Mouse (Mus musculus) cerebellum, adult 2 months (tissue): ENCODE measurements around the gene Serbp1. TPM values are rescaled to one million over a fixed set of nuclear protein-coding genes. Genes with fewer than 3 reads are reported as not detected.
"Not testable (repeated sequence)": the region's sequence is repeated elsewhere in the genome, so short reads cannot be mapped to it uniquely, and the experiment has no call there.

Experiments
- DNase-seq, 2 experiments: peaks; one replicate each; pipeline ENCODE4 v3.0.0; 2021
- H3K27ac ChIP-seq: fragments of 200-500 bp; 2 replicates; pipeline ENCODE4 v1.5.1; 2012; ENCODE audit warnings: low read length, control low read depth, inconsistent platforms; ENCODE audit not compliant: insufficient read depth
- H3K27me3 ChIP-seq: fragments of 200-500 bp; 2 replicates; pipeline ENCODE4 v1.6.1; 2012; ENCODE audit warnings: inconsistent platforms, mild to moderate bottlenecking, low read length, moderate library complexity; ENCODE audit not compliant: control insufficient read depth, insufficient read depth
- H3K4me1 ChIP-seq: fragments of 200-500 bp; 2 replicates; pipeline ENCODE4 v1.6.1; 2011; ENCODE audit warnings: low read length; ENCODE audit not compliant: control insufficient read depth, insufficient read depth
- H3K4me3 ChIP-seq: fragments of 200-500 bp; replicated peaks from 2 replicates; pipeline ENCODE3; 2011; ENCODE audit warnings: mild to moderate bottlenecking, low read depth, low read length, control low read depth; ENCODE audit not compliant: insufficient read depth
- CTCF ChIP-seq: fragments of 200-500 bp; IDR thresholded peaks from 2 replicates; pipeline ENCODE4 v1.5.1; 2011; ENCODE audit warnings: low read depth, mild to moderate bottlenecking, control low read depth, low read length, moderate library complexity, borderline replicate concordance; ENCODE audit not compliant: insufficient read depth
- POLR2A ChIP-seq: fragments of 200-500 bp; IDR thresholded peaks from 2 replicates; pipeline ENCODE4 v1.6.1; 2011; ENCODE audit warnings: low read length, control low read depth, borderline replicate concordance; ENCODE audit not compliant: insufficient read depth
- WGBS: fragments of 180-500 bp; shearing (Covaris S2); methylation state at CpG from one replicate; pipeline ENCODE4 v1.1.7; 2018; 5-methylcytosine and 5-hydroxymethylcytosine counted together
- polyA plus RNA-seq: library from polyadenylated mRNA; depleted of rRNA; stranded (reverse); fragments of >200 nt; gene quantifications from 2 replicates; pipeline ENCODE4 v1.2.3, GENCODE M21; 2012

Serbp1 gene
- polyA plus RNA-seq, 1 experiment: 194 TPM

DNA sequence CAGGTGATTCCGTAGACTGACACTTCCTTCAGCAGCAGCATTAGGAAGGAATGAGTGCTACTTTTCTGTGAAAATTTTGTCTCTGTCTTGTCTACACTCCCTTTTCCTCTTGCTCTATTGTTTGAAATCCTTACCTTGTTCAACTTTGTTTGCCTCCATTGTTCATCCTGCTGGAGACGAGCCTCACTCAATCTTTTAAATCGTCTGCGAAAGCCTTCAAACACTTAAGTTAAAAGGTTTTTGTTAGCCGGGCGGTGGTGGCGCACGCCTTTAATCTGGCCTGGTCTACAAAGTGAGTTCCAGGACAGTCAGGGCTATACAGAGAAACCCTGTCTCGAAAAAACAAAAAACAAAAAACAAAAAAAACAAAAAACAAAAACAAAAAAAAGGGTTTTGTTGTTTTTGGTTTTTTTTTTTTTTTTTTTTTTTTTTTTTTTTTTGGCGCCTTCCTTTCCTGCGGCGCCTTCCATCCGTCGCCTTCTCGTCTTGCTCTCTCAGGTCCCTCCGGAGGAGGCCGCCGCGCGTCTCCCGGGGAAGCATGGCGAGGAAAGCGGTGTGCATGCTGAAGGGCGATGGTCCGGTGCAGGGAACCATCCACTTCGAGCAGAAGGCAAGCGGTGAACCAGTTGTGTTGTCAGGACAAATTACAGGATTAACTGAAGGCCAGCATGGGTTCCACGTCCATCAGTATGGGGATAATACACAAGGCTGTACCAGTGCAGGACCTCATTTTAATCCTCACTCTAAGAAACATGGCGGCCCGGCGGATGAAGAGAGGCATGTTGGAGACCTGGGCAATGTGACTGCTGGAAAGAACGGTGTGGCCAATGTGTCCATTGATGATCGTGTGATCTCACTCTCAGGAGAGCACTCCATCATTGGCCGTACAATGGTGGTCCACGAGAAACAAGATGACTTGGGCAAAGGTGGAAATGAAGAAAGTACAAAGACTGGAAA lies 32.6 kb upstream of the Serbp1 start:
- WGBS: 87% methylated on average over 35 of the region's 35 CpGs
- DNase-seq: no peak
- Histone ChIP-seq H3K4me3 (no peak overlapping the region), H3K27me3 (no peaks in the 10 kb centered on the region), H3K4me1 (0 out of 2 replicates have a peak, but pooled peaks cover 2% of the 10 kb centered on the region), H3K27ac (no peak overlapping the region)
- TF ChIP-seq POLR2A: no peak
- TF ChIP-seq CTCF: no peak

DNA sequence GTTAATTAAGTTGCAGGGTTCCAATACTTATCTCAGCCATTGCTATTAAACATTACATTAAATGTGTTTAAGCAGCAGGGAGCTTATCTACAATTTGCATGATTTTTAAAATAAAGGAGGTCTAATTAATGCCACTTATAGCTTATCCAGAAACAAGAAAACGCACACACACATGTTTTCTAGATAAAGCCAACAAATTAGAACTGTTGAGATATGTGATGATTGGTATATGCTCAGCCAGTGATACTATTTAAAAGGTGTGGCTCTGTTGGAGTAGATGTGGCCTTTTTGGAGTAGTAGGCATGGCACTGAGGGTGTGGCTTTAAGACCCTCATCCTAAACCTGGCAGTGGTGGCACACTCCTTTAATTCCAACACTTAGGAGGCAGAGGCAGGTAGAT lies 25.6 kb upstream of the Serbp1 start:
- 95% methylated on average over 1 of the region's 1 CpGs for WGBS
- no peak for DNase-seq

DNA sequence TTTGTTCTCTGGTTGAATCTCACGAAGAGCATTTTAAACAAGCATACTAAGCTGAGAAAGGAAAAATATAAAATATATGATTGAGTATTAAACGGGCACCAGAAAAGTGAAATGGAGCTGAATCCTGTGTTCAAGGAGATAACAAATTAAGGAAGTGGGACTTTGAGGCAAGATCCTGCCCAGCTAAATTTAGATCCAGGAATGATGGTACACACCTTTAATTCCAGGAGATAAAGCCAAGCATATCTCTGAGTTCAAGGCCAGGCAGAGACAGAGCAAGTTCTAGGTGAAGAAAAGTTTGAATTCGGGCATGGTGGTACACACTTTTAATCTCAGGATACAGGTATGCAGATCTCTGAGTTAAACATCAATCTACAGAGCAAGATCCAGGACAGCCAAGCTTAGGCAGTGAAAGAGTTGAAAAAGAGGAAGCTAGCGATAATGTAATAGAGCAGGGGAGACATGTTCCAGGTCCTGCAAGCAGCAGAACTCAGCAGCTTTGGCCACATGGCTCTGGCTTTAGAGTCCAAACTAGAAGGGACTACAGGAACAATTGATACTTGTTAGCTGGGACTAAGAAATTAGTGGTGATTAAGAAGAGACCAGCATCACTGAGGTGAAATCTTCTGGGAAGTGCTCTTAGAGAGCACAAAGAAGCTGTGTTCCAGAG lies 24.4 kb upstream of the Serbp1 start:
- Histone ChIP-seq H3K4me1 (no peaks in the 10 kb centered on the region), H3K27ac (no peak overlapping the region), H3K4me3 (no peak overlapping the region), H3K27me3 (no peaks in the 10 kb centered on the region; the same call in 1 of the 2 replicates)
- 90% methylated on average over 4 of the region's 4 CpGs for WGBS
- TF ChIP-seq CTCF (no peak), POLR2A (no peak)
- DNase-seq: no peak

More for the DNA sequence above, 25.6 kb upstream of the Serbp1 start:
- TF ChIP-seq POLR2A (no peak), CTCF (no peak)
- H3K27ac ChIP-seq: no peak overlapping the region
- H3K4me1 ChIP-seq: no peaks in the 10 kb centered on the region
- H3K4me3 ChIP-seq: no peak overlapping the region
- no peaks in the 10 kb centered on the region; the same call in 1 of the 2 replicates for H3K27me3 ChIP-seq

DNA sequence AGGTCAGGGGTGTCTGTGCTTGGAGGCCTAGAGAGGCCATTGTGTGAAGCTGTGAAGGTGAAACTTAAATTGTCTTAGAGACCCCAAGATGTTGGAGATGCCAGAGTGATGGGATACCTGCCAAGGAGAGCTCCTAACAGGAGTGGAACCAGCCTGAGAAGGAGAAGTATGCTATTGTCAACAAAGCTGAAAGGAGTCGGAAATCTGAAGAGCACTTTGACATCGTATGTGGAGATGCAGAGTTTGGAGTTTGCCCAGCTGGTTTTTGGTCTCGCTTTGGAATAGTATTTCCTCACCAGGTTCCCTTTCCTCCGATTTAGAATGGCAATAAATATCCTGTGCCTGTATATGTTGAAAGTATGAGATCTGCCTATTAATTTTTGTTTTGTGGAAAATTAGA lies 20.6 kb upstream of the Serbp1 start:
- WGBS: 89% methylated on average over 4 of the region's 4 CpGs
- DNase-seq: no peak
- H3K27me3 ChIP-seq: no peaks in the 10 kb centered on the region; the same call in 1 of the 2 replicates
- TF ChIP-seq POLR2A (no peak), CTCF (no peak)
- H3K27ac ChIP-seq: no peak overlapping the region
- H3K4me3 ChIP-seq: no peak overlapping the region
- no peaks in the 10 kb centered on the region for H3K4me1 ChIP-seq

DNA sequence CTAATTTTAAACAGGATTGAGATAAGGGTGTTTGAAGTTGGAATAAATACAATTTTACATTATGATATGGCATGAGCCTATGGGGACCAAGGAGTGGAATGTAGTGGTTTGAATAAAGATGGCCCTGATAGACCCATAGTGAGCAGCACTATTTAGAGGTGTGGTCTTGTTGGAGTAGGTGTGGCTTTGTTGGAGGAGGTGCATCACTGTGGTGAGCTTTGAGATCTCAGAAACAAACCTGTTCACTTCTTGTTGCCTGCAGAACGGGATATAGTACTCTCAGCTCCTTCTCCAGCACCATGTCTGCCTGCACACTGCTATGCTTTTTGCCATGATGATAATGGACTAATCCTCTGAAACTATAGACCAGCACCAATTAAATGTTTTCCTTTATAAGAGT lies 20.1 kb upstream of the Serbp1 start:
- H3K4me3 ChIP-seq: no peak overlapping the region
- no peaks in the 10 kb centered on the region; the same call in 1 of the 2 replicates for H3K27me3 ChIP-seq
- DNase-seq: no peak
- WGBS: 87% methylated on average over 1 of the region's 1 CpGs
- no peaks in the 10 kb centered on the region for H3K4me1 ChIP-seq
- H3K27ac ChIP-seq: no peak overlapping the region
- no peak for TF ChIP-seq CTCF
- TF ChIP-seq POLR2A: no peak

- Histone ChIP-seq H3K4me1 (no peaks in the 10 kb centered on the region), H3K27me3 (no peaks in the 10 kb centered on the region), H3K27ac (no peak overlapping the region), H3K4me3 (no peak overlapping the region)
- TF ChIP-seq CTCF: no peak
- TF ChIP-seq POLR2A: no peak
- no peak for DNase-seq
These were observed 19.4 kb upstream of the Serbp1 start for GRCm38 (mm10) chr6:67218566-67218965.

DNA sequence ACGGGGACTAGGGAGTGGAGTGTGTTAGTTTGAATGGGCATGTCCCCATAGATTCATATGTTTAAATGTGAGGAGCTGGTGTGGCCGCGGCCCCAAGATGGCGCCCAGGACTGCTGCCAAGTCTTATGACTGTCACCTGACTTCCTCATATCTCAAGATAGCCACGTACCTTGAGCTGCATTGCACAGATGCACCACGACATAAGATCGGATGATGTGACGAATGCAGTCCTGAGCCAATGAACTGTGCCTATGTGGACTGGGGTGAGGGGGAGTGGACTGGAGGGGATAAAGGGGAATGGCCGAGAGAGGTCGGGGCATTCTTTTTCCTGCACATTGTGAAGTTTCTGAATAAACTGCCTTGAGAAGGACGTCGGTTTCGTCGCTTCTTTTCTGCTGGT lies 18.0 kb upstream of the Serbp1 start:
- not testable (repeated sequence) for DNase-seq, H3K4me1 ChIP-seq, H3K4me3 ChIP-seq, H3K27ac ChIP-seq, H3K27me3 ChIP-seq
- WGBS: 92% methylated on average over 14 of the region's 14 CpGs

- Histone ChIP-seq H3K27ac (no peak overlapping the region), H3K4me3 (no peak overlapping the region), H3K4me1 (no peaks in the 10 kb centered on the region), H3K27me3 (no peaks in the 10 kb centered on the region)
- no peak for DNase-seq
- TF ChIP-seq CTCF (no peak), POLR2A (no peak)
These were observed 17.2 kb upstream of the Serbp1 start for GRCm38 (mm10) chr6:67220731-67221130.
